Mouse (Mus musculus): ENCODE results near the gene Akap2.

The Akap2 gene

DNA sequence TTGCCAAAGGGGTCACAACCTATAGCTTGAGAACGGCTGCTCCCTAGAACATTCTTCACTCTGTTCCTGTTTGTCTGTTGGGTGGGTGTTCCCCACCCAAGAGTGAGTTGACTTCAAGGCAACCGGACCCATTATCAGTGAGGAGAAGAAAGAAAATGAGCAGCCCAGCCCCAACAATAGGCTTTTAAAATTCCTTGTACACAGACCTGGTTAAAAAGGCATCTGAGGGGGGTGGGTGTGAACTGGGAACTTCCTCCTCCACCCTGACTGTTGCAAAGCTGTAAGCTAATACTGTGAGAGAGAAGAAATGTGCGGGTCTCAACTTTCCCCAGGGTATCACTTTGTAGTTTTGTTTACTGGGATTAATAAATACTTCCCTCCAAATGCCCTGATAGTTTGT is 77.1 kb downstream of the Akap2 start:
- no peak for DNase-seq (ENCODE audit: low spot score in 2 of 2)

DNA sequence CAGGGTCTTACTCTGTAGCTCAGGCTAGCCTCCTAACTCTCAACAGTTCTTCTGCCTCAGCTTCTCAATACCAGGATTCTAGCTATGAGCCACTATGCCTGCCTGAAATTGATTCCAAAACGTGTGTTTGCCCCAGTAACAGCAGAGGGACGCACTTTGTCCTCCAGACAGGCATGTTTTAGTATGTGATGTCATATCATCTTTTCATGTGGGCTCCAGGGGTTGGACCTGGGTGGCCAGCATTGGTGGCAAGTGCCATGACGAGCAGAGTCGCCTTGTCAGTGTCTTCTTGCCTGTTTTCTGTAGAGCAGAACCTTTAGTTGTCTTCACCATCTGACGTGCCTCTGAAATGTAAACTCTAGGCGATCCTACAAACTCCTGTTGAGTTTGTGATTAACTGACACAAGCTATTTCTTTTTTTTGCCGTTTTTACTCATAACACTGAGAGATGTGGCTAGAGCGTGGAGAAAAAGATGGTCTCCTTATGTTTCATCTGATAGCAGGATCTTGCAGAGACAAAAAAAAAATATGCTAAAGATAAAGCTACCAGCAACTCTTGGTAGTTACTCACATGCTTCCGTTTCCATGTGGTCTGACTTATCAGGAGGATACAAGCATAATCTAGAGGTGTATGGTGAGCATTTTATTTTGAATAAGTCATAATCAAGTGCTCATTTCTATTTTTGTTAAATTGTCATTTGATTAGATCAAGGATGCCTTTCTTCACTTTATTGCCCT is 80.3 kb downstream of the Akap2 start:
- no peak for DNase-seq (ENCODE audit: low spot score in 2 of 2)

DNA sequence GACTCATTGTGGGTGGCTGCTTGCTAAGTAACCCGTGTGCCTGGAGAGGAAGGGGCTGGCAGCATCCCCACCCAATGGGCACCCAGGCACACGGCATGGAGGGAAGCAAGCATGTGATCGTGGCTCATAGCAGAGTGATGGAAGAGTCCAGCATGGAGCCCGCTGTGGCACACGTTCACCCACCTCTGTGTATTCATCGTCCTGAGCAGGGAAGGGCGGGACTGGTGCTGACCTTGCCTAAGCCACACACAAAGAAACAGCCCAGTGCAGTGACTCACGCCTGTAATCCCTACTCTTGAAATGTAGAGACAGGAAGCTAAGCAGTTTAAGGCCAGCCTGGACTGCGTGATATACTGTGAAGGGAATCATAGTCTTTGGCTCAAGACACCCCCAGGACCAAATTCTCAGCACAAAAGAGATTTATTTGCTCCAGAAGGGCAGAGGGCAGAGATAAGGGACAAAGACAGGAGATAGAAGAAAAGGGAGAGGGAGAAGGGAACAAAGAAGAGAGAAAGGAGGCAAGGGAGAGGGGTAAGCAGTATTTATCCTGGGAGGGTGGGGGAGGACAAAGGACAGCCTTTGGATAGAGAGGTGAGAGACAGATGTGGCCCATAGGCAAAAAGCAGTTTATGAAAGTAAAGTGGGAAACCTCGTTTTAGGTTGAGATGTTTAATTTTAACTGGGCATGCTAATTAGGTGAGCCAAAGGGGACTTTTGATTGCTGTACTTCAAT is 81.0 kb downstream of the Akap2 start:
- DNase-seq (ENCODE audit: low spot score in 2 of 2), result no peak

DNA sequence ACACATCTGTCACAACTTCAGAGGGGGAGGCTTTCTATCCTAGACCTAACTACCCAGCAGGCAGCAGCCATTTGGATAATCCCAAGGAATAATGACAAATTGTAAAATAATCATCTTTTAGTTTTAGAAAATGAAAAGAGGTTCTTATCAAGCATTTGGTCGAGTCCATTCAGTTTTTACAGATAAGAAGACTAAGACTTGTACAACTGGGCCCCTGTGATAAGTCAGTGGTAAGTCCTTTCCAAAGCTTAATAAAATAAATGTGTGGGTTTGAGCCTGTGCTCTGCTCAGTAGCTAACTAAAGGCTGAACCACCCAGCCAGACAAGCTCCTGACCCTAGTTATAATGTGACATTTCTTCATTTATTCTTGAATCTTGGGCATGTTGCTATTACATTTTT is 81.8 kb downstream of the Akap2 start:
- no peak for DNase-seq (ENCODE audit: low spot score in 2 of 2)

DNA sequence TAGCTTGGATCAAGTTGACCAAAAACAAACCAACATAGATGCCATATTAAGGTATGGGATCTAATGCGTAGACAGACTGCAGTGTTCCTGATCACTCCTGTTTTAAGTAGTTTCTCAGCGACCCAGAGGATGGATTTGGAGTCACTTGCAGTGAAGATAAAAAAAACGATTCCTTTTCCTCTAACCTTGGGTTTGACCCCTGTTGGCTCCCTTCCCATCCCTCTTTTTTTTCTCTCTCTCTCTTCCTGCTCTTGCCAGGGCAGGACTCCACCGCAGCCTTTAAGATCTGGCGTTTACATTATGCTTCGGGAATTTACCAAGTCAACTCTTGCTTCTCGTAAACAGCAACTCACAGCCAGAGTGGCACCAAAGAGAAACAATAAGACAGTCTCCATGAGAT is 83.8 kb downstream of the Akap2 start:
- no peak for DNase-seq (ENCODE audit: low spot score in 2 of 2)

DNA sequence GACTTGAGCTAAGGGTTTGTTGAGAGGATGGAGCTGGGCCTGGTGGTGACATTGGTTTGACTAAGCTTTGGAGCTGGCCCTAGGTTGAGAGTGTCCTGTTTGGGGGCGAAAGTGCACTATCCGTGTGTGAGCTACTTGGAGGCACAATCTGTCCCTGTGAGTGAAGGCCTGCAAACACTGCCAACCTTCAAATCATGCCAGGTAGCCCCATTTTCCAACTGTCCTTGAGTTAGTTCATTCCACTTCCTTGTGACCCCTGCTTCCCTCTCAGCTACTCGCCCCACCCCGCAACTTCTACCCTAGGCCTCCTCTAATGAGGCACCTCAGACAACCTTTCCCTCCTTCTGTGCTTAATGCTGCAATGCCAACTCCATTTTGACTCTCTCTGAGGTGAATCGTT is 84.5 kb downstream of the Akap2 start:
- DNase-seq (ENCODE audit: low spot score in 2 of 2), result no peak

DNA sequence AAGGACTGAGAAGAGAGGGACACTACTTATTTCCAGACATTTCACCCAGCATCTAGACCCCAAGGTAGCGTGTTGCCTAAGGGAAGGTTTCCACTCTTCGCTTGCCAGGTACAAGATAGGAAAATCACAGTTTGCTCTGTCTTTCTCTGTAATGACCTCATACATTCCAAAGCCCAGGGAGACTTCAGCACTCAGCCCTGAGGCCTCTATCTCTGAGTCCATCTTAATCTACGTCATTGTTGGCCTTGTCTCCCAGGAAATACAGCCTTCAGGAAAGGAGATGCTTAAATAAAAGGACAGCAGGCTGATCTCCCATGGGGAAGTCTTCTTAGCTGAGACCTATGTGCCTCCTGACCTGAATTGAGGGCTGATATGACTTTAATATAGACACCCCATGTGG is 85.0 kb downstream of the Akap2 start:
- no peak for DNase-seq (ENCODE audit: low spot score in 2 of 2)

DNA sequence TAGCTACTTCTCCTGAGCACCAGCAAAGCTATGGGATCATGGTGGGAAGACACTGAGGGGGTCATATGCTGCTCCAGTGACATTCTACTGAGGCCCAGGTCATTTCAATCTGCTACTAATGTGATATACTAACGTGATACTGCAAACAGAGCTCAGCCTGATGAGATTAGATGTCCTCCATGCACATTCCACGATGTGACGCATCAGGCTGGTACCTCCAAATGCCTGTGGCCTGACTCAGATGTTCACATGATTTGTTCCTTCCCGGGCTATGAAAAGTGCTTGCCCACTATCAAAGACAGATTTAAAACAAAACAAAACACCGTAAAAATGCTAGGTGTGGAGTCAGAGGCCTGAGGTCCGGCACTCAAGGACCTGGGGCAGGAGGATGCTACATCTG is 87.4 kb downstream of the Akap2 start:
- DNase-seq (ENCODE audit: low spot score in 2 of 2), result no peak

DNA sequence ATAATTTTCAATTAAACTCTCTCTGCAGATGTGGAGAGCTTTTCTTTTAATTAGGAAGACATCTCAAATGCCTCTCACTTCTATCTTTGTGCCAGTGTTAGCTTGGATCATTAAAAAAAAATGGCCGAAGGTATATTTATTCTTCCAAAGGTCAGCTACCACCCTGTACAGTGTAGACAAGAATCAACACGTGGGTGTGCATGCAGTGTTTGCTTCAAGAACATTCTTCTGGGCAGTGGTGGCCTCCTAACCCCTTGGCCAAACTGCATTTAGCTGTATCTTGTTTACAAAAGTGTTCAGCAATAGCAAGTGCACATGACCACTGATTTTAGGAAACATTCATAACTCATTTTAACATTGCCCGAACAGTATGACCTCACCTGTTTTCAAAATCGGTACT is 92.0 kb downstream of the Akap2 start:
- no peak for DNase-seq (ENCODE audit: low spot score in 2 of 2)

DNA sequence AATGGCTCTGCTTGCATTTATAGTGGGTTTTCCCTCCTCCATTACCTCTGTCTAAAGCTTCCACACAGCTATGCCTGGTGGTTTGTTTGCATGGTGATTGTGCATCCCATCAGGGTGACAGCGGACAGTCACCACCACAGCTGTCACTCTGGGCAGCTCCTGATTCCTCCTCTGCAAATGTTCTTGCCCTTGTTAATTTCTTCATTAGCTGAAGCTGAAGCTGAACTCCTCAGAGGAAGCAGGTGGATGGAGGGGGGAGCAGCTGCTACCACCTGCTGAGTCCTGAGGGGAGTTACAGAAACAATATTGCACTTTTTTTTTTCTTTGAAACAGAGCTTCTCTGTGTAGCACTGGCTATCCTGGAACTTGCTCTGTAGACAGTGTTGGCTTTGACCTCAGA is 94.6 kb downstream of the Akap2 start:
- no peak for DNase-seq (ENCODE audit: low spot score in 2 of 2)

DNA sequence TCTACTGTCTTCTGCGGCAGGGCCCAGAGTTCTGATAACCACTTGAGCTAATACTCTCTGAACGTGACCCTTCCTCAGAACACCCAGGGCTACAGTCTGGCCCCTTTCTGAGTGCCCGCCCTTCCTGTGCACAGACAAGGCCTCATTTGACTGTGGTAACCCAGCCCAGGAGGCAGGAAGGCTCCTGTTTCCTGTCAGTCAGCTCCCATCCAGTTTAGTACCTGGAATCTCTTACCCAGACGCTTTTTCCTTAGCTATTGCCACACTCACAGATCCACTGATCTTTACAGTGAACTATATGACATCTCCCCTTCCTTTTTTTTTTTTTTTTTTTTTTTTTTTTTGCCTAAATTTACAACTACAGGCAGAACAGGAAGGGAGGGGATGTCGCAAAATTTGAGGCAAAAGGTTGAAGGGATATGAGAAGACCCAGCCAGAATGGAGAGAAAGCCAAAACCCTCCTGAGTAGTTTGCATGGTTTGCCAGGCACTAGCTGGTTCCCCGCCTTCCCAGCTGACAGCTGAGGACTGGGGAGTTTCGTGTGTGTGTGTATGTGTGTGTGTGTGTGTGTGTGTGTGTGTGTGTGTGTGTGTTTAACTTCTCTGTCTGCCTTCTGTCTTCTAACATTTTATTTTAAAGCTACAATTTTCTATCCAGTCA is 95.6 kb downstream of the Akap2 start:
- DNase-seq (ENCODE audit: low spot score in 2 of 2), result peak; percentile 59 to 83

DNA sequence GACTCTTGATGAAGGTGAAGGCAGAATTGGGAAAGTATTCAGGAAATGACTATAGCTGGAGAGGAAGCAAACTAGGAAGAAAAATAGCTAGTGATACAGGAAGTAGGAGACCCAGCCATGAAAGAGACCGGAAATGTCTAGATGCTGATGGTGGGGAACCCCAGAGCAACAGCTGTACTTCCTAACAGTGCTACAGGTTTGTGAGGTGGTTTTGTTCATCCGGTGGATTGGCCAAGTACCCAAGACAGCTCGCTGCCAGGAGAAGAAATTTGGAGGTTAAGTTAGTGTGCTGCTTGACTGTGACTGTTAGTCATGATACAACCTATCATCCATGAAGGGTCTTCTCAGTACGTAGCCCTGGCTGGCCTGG is 96.1 kb downstream of the Akap2 start:
- no peak for DNase-seq (ENCODE audit: low spot score in 2 of 2)

DNA sequence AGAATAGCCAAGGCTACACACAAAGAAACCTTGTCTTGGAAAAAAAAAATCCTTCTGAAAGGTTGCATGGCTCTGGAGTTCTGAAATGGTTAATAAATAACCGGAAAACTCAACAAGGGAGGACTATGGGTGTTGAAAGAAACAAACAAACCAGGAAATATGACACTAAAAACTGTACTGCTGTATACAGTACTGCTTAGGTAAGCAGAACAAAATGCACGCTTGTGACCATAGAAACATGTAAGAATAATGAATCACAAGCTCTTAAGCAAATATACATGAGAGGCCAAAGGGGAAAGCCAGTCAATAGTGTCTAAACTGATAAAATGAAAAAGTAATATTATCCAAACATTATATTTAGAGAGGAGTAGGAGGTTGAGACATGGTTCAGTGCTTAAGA is 97.9 kb downstream of the Akap2 start:
- no peak for DNase-seq (ENCODE audit: low spot score in 2 of 2)

DNA sequence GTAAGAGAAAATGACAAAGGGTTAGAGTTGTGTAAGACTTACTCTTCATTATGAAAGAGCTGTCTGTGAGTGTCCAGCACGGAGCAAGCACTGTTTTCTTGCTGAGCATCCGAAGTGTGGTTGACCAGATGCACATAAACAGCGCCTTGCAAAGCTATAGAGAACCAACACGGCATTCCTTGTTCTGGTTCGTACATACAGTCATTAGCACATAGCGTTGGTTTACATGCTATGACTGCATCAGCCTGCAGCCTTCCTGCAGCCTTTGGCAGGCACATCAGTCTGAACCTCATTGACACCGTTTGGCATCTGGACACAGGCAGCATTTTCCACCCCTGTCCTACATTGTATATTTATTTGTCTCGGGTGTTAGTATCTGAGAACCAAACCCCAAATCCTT is 98.7 kb downstream of the Akap2 start:
- no peak for DNase-seq (ENCODE audit: low spot score in 2 of 2)

DNA sequence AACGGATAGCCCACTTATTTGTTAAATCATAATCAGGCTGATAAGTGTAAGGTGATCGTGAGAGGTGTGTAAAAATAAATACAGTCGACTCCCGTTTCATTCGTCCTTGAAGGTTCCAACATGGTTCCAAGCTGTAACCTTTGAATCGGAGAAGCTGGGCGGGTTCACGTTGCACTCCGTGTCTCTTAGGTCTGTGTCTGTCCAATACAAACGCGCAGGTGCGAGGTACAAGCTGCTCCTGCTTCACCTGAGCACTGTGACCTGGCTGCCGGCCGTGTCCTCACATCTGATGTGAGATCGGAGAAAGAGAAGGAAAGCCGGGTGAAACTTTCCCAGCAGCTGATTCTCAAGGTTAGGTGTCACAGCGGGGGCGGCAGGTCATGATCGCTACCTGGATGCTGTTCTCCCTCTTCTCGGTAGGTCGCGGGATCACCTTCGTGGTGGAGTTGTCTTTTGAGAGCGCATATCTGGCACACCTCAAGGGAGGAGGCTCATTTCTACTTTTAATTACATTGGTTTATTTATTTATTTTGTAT is 103.5 kb downstream of the Akap2 start:
- no peak for DNase-seq (ENCODE audit: low spot score in 2 of 2)

DNA sequence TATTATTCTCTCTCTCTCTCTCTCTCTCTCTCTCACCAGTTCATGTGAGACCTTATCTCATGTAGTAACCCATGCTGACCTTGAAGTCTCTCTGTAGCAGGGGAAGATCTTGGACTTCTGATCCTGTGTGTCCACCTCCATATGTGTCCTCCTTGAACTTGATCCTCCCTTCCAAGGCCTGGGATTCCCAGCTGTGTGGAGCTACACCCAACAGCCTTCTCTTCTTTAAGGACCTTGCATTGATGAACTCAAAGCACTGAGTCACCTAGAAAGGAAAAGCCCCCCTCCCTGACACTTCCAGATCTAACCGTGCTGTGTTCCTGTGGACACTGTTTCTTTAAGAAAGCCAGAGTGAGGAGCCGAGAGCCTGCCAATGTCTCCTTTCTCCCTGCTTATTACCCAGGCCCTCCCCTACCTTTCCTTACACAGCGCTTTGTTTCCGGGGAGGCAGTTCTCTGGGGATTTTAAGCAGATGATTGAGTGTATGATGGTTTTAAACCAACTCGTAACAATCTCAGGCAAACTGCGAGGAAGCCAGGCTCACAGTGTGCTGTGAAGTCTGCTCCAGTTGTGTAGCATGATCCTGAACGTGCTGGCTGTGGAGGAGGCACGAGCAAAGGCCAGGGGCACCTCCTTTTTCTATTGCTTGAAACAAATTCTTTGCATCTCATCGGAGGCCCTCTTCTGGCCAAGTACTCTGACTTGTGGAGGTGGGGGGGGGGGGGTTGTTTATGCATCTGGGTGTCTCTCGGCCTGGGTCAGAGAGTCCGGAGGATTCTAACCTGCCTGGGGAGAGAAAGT is 104.3 kb downstream of the Akap2 start:
- no peak for DNase-seq (ENCODE audit: low spot score in 2 of 2)

DNA sequence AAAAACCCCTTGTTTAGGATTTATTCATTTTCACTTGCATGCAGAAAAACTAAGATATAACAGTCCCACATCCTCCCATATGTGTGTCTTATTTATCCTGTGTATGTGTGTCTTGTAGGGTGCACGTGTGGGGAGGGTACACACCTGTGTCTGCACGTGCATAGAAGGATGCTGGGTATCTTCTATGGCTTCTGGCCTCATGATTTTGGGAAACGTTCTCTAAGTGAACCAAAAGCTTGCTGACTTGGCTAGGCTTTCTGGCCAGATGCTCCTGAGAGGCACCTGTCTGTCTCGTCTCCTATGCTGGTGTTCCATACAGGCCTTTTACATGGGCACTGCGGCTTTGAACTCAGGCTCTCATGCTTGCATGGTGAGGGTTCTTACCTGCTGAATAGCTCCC is 105.2 kb downstream of the Akap2 start:
- DNase-seq (ENCODE audit: low spot score in 2 of 2), result no peak

DNA sequence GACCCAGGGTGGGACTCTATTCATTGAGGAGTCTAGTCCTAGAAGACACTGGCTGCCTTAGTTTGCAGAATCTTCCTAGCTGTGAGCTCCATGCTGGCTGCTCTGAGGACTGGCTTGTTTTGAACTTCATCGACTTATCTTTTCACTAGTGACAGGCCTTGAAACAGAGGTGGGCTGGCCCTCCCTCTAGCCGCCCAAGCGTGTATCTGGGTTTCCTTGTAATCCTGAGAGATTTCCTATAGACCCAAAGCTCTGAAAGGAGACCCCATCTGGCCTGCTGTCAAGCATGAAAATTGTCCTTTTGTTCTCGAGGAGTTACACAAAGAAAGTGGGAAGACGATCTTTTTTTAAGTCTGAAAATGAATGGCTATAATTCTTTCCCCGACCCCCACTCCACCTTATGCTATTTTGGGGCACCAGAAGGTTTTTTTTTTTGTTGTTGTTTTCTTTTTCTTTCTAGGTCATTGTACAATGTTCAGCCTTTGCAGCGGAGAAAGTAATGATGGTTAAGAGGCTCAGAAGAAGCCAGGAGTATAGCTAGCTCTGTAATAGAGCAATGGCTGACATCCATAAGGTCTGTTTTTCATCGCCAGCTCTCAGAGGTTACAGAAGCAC is 107.3 kb downstream of the Akap2 start:
- DNase-seq (ENCODE audit: low spot score in 2 of 2), result no peak

DNA sequence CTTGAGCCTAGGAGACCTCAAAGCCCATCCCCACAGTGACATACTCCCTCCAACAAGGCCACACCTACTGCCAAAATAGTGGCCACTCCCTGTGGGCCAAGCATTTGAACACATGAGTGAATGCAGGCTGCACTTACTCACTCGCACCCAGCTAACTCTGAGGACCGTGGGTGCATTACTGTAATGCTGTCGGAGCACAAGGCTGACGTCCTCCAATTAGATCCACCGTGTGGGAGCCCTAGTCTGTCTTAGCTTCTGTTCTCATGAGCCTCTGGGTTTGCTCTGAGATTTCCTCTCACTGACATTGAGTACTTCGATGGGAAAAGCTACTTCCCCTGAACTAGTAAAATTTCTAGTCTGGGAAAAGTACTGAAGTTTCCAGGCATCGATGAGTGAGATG is 108.8 kb downstream of the Akap2 start:
- DNase-seq (ENCODE audit: low spot score in 2 of 2), result no peak

DNA sequence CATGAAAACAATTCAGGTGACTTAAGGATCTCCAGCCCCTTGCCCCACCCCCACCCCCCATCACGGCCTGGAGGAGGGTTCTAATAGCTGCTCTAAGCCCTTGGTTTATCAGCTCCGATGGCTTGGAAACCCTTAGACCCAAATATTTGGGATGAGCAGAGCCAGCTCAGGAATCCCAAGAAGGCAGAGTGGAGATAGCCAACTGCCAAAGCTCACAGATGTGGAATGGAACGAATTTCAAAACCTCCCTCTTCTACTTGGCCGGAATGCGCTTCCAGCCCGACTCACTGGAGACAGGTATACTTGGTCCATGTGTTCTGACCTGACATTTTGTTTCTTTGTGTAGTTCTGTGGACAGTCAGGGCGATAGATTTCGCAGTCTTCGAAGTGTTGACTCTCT is 111.7 kb downstream of the Akap2 start:
- no peak for DNase-seq (ENCODE audit: low spot score in 2 of 2)

DNA sequence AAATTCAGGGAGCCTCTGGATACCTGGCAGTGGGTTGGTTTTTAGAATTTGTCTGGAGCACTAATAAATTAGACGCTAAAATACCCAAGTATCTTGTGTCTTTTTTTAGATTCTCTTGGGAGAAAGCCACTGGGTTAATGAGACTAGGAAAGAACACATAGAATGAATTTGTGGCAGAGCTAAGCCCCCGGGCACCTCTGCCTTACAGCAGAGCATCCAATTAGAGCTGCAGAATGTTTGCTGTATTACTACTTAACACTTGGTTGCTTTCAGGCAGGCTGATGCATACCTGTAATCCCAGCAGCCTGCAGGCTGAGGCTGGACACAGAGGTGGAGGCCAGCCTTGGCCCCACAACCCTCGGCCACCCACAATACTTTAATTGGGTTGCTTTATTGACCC is 112.3 kb downstream of the Akap2 start:
- DNase-seq (ENCODE audit: low spot score in 2 of 2), result no peak

DNA sequence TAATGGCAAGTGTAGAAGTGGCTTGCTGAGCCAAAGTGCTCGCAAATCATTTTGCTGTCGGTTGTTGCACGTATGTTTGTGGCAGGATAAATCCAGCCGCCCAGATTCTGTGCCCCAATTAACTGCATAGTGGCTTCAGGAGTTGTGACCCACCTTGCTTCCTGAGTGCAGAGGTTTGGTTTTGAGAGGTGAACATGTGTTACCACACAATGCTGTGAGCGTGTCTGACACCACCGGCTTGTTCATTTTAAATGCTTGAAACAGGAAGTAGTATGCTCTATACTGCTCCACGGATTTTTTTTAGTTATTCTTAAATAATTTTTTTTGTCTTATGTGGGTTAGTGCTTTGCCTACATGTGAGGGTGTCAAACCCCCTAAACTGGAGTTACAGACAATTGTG is 114.9 kb downstream of the Akap2 start:
- DNase-seq (ENCODE audit: low spot score in 2 of 2), result no peak

All from heart, adult 9 months (tissue).